ENCODE assay signal across 1 mouse cellular context in the genomic region with DNA sequence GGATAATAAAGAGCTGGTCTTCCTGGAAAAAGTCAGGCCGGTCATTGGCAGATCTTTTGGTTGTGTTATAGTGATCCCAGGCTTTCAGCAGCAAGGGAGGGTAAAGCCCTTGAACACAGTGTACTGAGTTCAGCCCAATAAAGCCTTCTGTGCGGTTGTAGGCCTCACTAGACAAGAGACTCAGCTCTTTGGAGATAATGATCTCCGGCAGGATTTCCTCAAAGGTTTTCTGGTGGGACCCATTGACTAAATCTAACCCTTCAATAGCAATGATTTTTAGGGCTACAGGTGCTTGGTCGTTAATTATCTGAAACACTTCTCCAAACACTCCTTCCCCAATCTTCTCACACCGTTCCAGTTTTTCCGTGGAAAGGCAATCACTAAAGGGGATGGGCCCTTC.
TF ChIP-seq lines count a peak whose summit lies in the region.

No protein-coding gene starts in this region.

TF ChIP-seq in ES-E14, 5 proteins besides CTCF, POLR2A, EP300 and RAD21:
- TF ChIP-seq ZC3H11A (IDR thresholded peaks at IDR 0.05; ENCODE audit: borderline replicate concordance, low read depth, low read length) (no peak), CHD2 (IDR thresholded peaks at IDR 0.05; ENCODE audit: low read depth, low read length) (no peak), MAFK (IDR thresholded peaks at IDR 0.05; ENCODE audit: insufficient read depth, low read depth, low read length) (no peak), ZNF384 (IDR thresholded peaks at IDR 0.05; ENCODE audit: low read depth, low read length) (no peak), HCFC1 (IDR thresholded peaks at IDR 0.05; ENCODE audit: borderline replicate concordance, insufficient read depth, low read length) (no peak)
